Mouse (Mus musculus) bone marrow, adult 2 months (tissue): Measurements from ENCODE around the gene Cog6. TPM values are rescaled to one million over a fixed set of nuclear protein-coding genes. Genes with fewer than 3 reads are reported as not detected.

ENCODE experiments used
- H3K27ac ChIP-seq: fragments of 200-500 bp; 2 replicates; pipeline ENCODE4 v1.5.1; 2012; ENCODE audit warnings: low read depth, mild to moderate bottlenecking, control low read depth, inconsistent platforms, low read length; ENCODE audit not compliant: control insufficient read depth, poor library complexity, insufficient read depth
- H3K4me1 ChIP-seq: fragments of 200-500 bp; 2 replicates; pipeline ENCODE4 v1.6.1; 2011; ENCODE audit warnings: low read length; ENCODE audit not compliant: control insufficient read depth, insufficient read depth
- H3K4me3 ChIP-seq: fragments of 200-500 bp; replicated peaks from 2 replicates; pipeline ENCODE3; 2011; ENCODE audit warnings: mild to moderate bottlenecking, low read depth, low read length, control low read depth; ENCODE audit not compliant: control insufficient read depth
- CTCF ChIP-seq: fragments of 200-500 bp; IDR thresholded peaks from 2 replicates; pipeline ENCODE4 v1.5.1; 2011; ENCODE audit warnings: low read length, control low read depth; ENCODE audit not compliant: control insufficient read depth, insufficient read depth
- POLR2A ChIP-seq: fragments of 200-500 bp; IDR thresholded peaks from 2 replicates; pipeline ENCODE4 v1.6.1; 2011; ENCODE audit warnings: low read depth, mild to moderate bottlenecking, control low read depth, low read length, borderline replicate concordance; ENCODE audit not compliant: control insufficient read depth
- WGBS: fragments of 180-500 bp; shearing (Covaris S2); methylation state at CpG from one replicate; pipeline ENCODE4 v1.1.7; 2018; 5-methylcytosine and 5-hydroxymethylcytosine counted together
- polyA plus RNA-seq: library from polyadenylated mRNA; stranded (reverse); fragments of >200 nt; gene quantifications from 2 replicates; pipeline ENCODE4 v1.2.4, GENCODE M21; 2011; ENCODE audit warnings: low replicate concordance; ENCODE audit not compliant: missing spikeins, insufficient read depth, insufficient read length

Cog6 gene
- polyA plus RNA-seq, 1 experiment = 5.9 TPM

- 75% methylated on average over 4 of the region's 4 CpGs for WGBS
- TF ChIP-seq POLR2A (no peak), CTCF (no peak)
- Histone ChIP-seq H3K27ac (no peak overlapping the region), H3K4me1 (no peaks in the 10 kb centered on the region), H3K4me3 (no peak overlapping the region)
These were observed 28.7 kb upstream of the Cog6 start for GRCm38 (mm10) chr3:53045697-53046096.

GRCm38 (mm10) chr3:53044682-53045299, 27.8 kb upstream of the Cog6 start:
- Histone ChIP-seq H3K27ac (no peak overlapping the region), H3K4me1 (no peaks in the 10 kb centered on the region), H3K4me3 (no peak overlapping the region)
- WGBS = 79% methylated on average over 11 of the region's 11 CpGs
- TF ChIP-seq POLR2A = no peak
- TF ChIP-seq CTCF = no peak

GRCm38 (mm10) chr3:53044238-53044637, 27.2 kb upstream of the Cog6 start:
- H3K4me1 ChIP-seq = no peaks in the 10 kb centered on the region
- 79% methylated on average over 7 of the region's 7 CpGs for WGBS
- no peak overlapping the region for H3K27ac ChIP-seq
- no peak overlapping the region for H3K4me3 ChIP-seq
- no peak for TF ChIP-seq CTCF
- TF ChIP-seq POLR2A = no peak

- TF ChIP-seq POLR2A = no peak
- TF ChIP-seq CTCF = no peak
- Histone ChIP-seq H3K27ac (no peak overlapping the region), H3K4me1 (no peaks in the 10 kb centered on the region), H3K4me3 (no peak overlapping the region)
- 90% methylated on average over 13 of the region's 13 CpGs for WGBS
These were observed 26.3 kb upstream of the Cog6 start for GRCm38 (mm10) chr3:53043206-53043780.

- Histone ChIP-seq H3K4me1 (no peaks in the 10 kb centered on the region), H3K4me3 (no peak overlapping the region), H3K27ac (no peak overlapping the region)
- no peak for TF ChIP-seq POLR2A
- no peak for TF ChIP-seq CTCF
- whole genome bisulfite sequencing = 24% methylated on average over 9 of the region's 9 CpGs
These were observed 25.2 kb upstream of the Cog6 start for GRCm38 (mm10) chr3:53042240-53042567.

- no peak within 1 kb of the TSS for H3K27ac ChIP-seq
- peak within 1 kb of the TSS; percentile 37 for H3K4me3 ChIP-seq
- TF ChIP-seq CTCF (no peak), POLR2A (no peak)
- under 1% methylated on average over 58 of the region's 58 CpGs for WGBS
- H3K4me1 ChIP-seq = no peaks in the 10 kb centered on the region
These were observed 24.6 kb upstream of the Cog6 start, which contains the start of gene Lhfp for GRCm38 (mm10) chr3:53041411-53042239. TSS of gene Lhfp (plus strand) at chr3:53041528.

GRCm38 (mm10) chr3:53040593-53041410, 23.8 kb upstream of the Cog6 start:
- no peak for TF ChIP-seq CTCF
- TF ChIP-seq POLR2A = no peak
- WGBS = 13% methylated on average over 17 of the region's 17 CpGs
- Histone ChIP-seq H3K4me1 (no peaks in the 10 kb centered on the region), H3K27ac (no peak overlapping the region), H3K4me3 (no peak overlapping the region)

- H3K27ac ChIP-seq = no peak overlapping the region
These were observed 22.7 kb upstream of the Cog6 start for GRCm38 (mm10) chr3:53039746-53040145.

GRCm38 (mm10) chr3:53038913-53039312, 21.9 kb upstream of the Cog6 start:
- TF ChIP-seq POLR2A = no peak
- TF ChIP-seq CTCF = no peak
- WGBS = 62% methylated on average over 5 of the region's 5 CpGs
- no peak overlapping the region for H3K4me3 ChIP-seq

More at GRCm38 (mm10) chr3:53039746-53040145, 22.7 kb upstream of the Cog6 start:
- WGBS = 75% methylated on average over 8 of the region's 8 CpGs
- no peak overlapping the region for H3K4me3 ChIP-seq
- no peaks in the 10 kb centered on the region for H3K4me1 ChIP-seq
- TF ChIP-seq POLR2A (no peak), CTCF (no peak)

More at GRCm38 (mm10) chr3:53038913-53039312, 21.9 kb upstream of the Cog6 start:
- Histone ChIP-seq H3K4me1 (no peaks in the 10 kb centered on the region), H3K27ac (no peak overlapping the region)
